Mouse (Mus musculus) cerebral cortex, adult 2 months (tissue): Measurements from ENCODE around the gene Cnnm4.

Experiments used
- WGBS: fragments of 180-500 bp; shearing (Covaris S2); methylation state at CpG from one replicate; pipeline ENCODE4 v1.1.7; 2018; 5-methylcytosine and 5-hydroxymethylcytosine counted together

Cnnm4 gene

GRCm38 (mm10) chr1:36471181-36472105 is at the start of gene Cnnm4:
Gene Cnnm4 (plus strand): TSS chr1:36471620.
- WGBS = under 1% methylated on average over 81 of the region's 98 CpGs

DNA sequence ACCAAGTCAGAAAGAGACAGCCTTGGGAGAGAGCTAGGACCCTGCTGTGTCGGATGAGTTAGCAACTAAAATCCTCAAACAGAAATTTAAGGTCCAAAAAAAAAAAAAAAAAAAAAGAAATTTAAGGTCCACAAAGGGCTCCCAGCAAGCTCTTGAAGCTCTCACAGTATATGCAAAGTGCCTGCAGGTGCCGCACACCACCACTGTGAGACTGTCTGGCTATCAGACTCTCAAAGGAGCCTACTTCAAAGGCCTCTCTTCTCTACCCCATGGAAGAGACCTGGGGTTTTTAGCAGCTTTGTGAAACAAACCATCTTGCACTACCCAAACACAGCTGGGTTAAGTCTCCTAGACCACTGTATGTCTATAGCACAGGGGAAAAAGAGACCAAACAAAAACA is 41.9 kb upstream of the Cnnm4 start:
- 96% methylated on average over 2 of the region's 2 CpGs for WGBS

- WGBS = 91% methylated on average over 4 of the region's 4 CpGs
Measured at GRCm38 (mm10) chr1:36432999-36433398, 38.4 kb upstream of the Cnnm4 start.

DNA sequence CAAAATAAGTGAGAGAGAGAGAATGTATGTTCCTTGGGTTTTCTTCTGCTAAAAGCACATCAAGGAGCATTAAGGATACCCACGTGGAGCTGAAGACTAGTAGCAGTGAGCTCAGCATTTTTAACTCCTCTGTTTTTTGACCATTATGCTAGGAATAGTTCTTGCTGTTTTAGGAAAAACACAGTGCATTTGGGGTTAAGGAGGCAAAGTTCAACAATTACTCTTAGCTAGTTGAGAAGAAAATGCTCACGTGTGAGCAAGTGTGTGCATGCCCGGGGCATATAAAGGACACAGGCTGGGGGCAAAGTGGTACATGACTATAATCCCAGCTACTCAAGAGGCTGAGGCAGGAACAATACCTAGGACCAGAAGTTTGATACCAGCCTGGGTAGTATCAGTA is 37.8 kb upstream of the Cnnm4 start:
- 95% methylated on average over 3 of the region's 3 CpGs for WGBS

DNA sequence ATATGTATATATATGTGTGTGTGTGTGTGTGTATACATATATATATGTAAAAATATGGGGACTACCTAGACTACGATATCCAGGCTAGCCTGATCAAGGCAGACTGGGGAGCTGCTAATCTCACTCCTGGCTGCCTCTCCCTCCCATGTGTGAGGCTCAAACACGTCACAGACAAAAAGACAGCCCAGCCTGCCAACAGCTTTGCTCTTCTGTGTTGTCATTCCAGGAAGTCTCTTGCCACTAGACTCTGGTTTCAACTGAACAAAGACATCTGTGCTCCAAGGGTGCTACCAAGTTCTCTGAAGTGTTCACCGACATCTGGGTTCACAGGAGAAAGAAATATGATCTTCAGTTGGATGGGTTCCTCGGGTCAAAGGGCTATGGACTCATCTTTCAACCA is 36.3 kb upstream of the Cnnm4 start:
- 67% methylated on average over 4 of the region's 4 CpGs for WGBS

DNA sequence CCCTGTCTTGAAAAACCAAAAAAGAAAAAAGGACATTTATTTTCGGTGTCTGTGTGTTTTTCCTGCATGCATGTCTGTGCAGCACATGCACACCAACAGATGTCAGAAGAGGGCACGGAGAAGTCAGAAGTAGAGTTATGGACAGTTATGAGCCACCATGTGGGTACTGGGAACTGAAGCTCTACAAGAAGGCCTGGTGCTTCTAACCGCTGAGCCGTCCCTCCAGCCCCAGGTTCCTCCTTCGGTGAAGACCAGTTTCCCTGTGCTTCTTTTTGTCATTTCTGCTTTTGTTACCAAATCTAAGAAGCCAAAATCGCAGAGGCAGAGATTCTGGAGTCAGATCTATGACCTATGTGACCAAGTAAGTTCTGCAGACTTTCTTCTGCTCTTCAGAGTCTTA is 34.9 kb upstream of the Cnnm4 start:
- 94% methylated on average over 6 of the region's 6 CpGs for WGBS

- 87% methylated on average over 3 of the region's 3 CpGs for WGBS
Measured at GRCm38 (mm10) chr1:36437223-36437622, 34.2 kb upstream of the Cnnm4 start.

GRCm38 (mm10) chr1:36441101-36441500 is 30.3 kb upstream of the Cnnm4 start:
- WGBS = 24% methylated on average over 4 of the region's 4 CpGs

- WGBS = 1% methylated on average over 55 of the region's 57 CpGs
Measured at GRCm38 (mm10) chr1:36444471-36445464, 26.7 kb upstream of the Cnnm4 start, which contains the start of gene Lman2l. Gene Lman2l (minus strand): TSS chr1:36445271.

GRCm38 (mm10) chr1:36445508-36445907 is 25.9 kb upstream of the Cnnm4 start:
- 37% methylated on average over 8 of the region's 8 CpGs for WGBS

DNA sequence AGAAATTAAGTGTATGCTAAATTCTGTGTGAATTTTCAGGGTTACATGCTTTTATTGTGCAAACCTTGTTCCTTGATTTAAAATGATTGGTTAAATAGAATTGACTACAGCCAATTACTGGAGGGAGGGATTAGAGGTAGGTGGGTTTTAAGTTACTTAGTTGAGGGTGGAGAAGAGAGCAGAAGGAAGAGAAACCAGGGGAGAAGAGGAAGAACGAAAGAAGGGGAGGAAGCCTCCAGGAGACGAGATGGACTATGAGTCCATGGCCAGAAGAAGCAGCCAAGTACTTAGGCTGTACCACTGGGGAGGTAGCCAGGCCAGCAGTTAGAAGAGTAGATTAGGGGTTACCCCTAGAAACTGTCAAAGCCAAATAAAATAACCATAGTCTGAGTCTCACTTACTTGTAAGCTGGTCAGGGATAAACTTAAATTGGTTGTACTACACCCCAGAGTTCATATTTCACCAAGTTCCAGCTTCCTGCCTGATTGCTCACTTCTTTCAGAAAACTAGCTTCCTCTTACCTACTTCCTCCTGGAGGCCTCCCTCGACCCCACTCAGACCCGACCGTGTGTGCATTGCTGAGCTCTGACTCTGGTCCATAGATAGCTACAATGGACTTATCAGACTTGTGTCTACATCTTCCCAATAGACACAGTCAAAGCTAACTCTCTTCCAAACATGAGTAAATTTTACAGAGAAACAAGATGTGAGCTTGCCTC is 25.2 kb upstream of the Cnnm4 start:
- 84% methylated on average over 5 of the region's 5 CpGs for WGBS

GRCm38 (mm10) chr1:36446841-36447240 is 24.6 kb upstream of the Cnnm4 start:
- 90% methylated on average over 5 of the region's 5 CpGs for WGBS

DNA sequence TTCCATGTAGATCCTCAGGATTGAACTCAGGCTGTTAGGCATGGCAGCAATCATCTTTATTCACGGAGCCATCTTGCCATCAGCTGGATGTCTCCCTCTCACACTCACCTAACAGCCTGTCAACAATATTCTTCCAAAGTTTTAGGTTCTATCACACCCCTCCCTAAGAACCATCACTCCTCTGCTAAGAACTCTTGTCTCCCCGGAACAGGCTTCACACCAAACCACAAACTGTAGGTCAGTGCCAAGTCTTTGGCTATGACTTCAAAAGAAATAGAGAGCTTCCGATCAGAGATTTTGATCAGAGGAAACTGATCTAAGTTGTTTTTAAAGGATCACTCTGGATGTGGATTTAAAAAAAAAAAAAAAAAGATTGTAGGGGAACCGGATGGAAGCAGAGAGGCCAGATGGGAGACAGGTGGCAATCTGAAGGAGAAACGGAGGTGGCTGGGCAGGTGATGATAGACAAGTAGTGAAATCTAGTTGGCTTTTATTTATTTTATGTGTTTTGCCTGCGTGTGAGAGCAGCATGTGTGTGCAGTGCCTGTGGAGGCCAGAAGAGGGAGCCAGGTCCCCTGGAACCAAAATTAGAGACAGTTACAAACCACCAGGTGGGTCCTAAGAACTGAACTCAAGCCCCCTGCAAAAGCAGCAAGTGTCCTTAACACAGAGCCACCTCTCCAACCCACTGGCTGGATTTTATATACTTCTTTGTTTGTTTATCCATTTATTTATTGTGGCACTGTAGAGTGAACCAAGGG is 17.2 kb upstream of the Cnnm4 start:
- 70% methylated on average over 6 of the region's 6 CpGs for WGBS

DNA sequence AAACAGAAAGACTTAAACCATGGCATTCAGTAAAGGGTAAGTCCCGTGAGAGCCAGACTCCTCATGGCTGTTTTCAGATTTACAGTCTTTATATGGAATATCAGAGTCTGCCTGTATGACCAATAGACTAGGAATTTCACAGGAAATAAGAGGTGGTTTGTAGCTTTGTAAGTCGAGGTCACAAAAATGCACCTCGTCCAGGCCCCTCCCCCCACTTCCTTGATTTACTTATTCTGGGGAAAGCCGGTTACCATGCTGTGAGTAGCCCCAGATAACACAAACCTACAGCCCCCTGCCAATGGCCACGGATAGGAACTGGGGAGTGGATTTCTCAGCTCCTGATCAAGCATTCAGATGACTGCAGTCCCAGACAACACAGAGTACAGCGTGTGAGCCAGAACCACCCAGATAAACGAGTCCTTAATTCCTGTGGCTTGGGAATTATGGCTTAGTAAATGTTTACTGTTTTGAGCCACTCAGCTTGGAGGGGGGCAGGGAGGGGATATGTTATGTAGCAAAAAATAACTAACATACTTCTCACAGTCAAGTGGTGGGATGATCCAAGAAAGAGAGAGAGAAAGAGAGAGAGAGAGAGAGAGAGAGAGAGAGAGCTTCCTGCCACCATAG is 13.9 kb upstream of the Cnnm4 start:
- 41% methylated on average over 7 of the region's 7 CpGs for WGBS

GRCm38 (mm10) chr1:36458169-36458568 is 13.3 kb upstream of the Cnnm4 start:
- WGBS = 54% methylated on average over 5 of the region's 5 CpGs

GRCm38 (mm10) chr1:36461829-36462228 is 9.6 kb upstream of the Cnnm4 start:
- WGBS = 29% methylated on average over 2 of the region's 2 CpGs

DNA sequence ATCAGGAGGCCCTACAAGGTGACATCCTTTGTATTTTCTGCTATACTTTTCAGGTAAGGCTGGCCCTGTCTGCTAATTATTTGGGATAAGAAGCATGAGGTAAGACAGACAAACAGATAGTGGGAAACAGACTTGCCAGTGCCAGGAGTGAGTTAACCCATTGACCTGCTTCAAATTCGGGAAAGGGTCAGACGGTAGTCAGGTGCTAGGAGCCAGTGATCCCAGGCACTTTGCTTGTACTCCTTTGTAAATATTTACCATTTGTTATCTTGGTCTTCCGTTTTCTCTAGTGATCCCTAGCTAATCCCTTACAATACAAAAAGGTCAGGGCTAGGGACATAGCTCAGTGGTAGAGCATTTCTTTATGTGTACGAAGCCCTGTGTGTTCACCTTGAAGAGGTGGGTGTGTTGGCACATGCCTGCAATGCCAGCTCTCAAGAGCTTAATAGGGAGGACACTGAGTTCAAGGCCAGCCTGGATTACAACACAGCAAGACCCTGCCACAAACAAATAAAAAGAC is 5.7 kb upstream of the Cnnm4 start:
- WGBS = 91% methylated on average over 4 of the region's 4 CpGs

- WGBS = 81% methylated on average over 5 of the region's 5 CpGs
Measured at GRCm38 (mm10) chr1:36467446-36467845, 4.0 kb upstream of the Cnnm4 start.

DNA sequence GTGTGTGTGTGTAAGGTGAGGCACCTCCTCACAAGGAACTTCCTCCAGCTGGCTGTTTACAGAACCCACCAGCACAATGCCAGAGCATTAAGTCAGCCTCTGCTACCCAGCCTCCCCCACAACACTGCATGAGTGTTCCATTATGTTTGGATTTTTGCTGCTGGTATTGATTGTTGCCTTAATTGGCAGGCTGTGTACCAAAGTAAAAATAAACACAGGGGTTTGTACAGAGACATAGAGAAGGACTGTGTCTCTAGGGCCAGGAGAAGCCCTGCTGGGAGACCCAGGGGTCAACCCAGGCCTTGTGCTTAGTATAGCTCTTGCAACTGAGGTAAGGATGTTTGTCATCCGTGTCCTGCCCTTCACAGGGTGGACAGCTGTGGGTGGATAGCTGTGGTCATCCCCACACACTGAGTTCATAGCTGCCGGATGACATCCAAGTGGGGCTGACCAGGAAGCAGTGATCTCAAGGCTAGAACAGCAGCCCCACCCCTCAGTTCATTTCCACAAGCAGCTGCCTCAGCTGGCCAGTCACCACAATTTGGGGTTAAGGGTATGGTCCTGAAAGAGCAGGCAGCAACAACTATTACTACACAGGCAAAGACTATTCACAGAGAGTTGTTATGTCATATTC is 1.5 kb upstream of the Cnnm4 start:
- 74% methylated on average over 2 of the region's 2 CpGs for WGBS

DNA sequence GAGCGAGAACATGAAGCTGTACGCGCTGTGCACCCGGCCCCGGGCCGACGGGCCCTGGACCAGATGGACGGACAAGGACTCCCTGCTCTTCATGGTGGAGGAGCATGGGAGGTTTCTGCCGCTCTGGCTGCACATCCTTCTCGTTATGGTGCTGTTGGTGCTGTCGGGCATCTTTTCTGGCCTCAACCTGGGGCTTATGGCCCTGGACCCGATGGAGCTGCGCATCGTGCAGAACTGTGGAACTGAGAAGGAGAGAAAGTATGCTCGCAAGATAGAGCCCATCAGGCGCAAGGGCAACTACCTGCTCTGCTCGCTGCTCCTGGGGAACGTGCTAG is 653 bp downstream of the Cnnm4 start:
- WGBS = 15% methylated on average over 18 of the region's 18 CpGs
